Mouse (Mus musculus) cerebellum, postnatal 36 days (tissue): ENCODE measurements around the gene Prpsap1.

Experiments
- DNase-seq, 2 experiments: peaks; one replicate each; pipeline ENCODE4 v3.0.0; 2021 to 2022; ENCODE audit warnings: mixed read lengths in 2 of 2

The Prpsap1 gene

GRCm38 (mm10) chr11:116443311-116443710, 50.7 kb downstream of the Prpsap1 start:
- no peak for DNase-seq

GRCm38 (mm10) chr11:116442867-116443177, 51.2 kb downstream of the Prpsap1 start:
- no peak for DNase-seq

- no peak for DNase-seq
Measured at GRCm38 (mm10) chr11:116442129-116442866, 51.7 kb downstream of the Prpsap1 start.

- no peak for DNase-seq
Measured at GRCm38 (mm10) chr11:116440408-116441068, 53.5 kb downstream of the Prpsap1 start.

GRCm38 (mm10) chr11:116439269-116440240, 54.4 kb downstream of the Prpsap1 start:
- no peak for DNase-seq

GRCm38 (mm10) chr11:116437541-116437940, 56.5 kb downstream of the Prpsap1 start:
- DNase-seq, result no peak

- DNase-seq, result no peak
Measured at GRCm38 (mm10) chr11:116436725-116437331, 57.2 kb downstream of the Prpsap1 start.

- DNase-seq, result no peak
Measured at GRCm38 (mm10) chr11:116435992-116436724, 57.8 kb downstream of the Prpsap1 start.

- no peak for DNase-seq
Measured at GRCm38 (mm10) chr11:116434967-116435752, 58.8 kb downstream of the Prpsap1 start.

GRCm38 (mm10) chr11:116434287-116434966, 59.6 kb downstream of the Prpsap1 start:
- DNase-seq, result peak; percentile 49 to 50

- DNase-seq, result peak; percentile 98 to 99
Measured at GRCm38 (mm10) chr11:116433356-116434286, 60.4 kb downstream of the Prpsap1 start, which contains the start of gene Ubald2. TSS of gene Ubald2 (plus strand) at chr11:116434094.

- DNase-seq, result no peak
Measured at GRCm38 (mm10) chr11:116432593-116433355, 61.2 kb downstream of the Prpsap1 start.

- DNase-seq, result no peak
Measured at GRCm38 (mm10) chr11:116432127-116432526, 61.9 kb downstream of the Prpsap1 start.

GRCm38 (mm10) chr11:116431428-116432077, 62.4 kb downstream of the Prpsap1 start:
- no peak for DNase-seq

- no peak for DNase-seq
Measured at GRCm38 (mm10) chr11:116430723-116431427, 63.1 kb downstream of the Prpsap1 start.

- DNase-seq, result no peak
Measured at GRCm38 (mm10) chr11:116429862-116430613, 64.0 kb downstream of the Prpsap1 start.
